Comparison of ENCODE assay signal across 25 mouse cellular contexts in genomic region chr1:191204876-191205275, GRCm38 (mm10). TPM values are rescaled to one million over a fixed set of nuclear protein-coding genes. Genes with fewer than 3 reads are reported as not detected.
"Had no signal": no experiment of that assay in that cellular context is flagged by ENCODE, and none has a peak within 500 bp of the region (broad histone marks: within the 10 kb centered on the region; RNA-seq: fewer than 3 reads in every experiment).

No protein-coding gene starts in this region.

- H3K27ac ChIP-seq: limb, embryonic 10.5 days; limb, embryonic 13.5 days; liver, embryonic 13.5 days; midbrain, embryonic 10.5 days; midbrain, embryonic 15.5 days; neural tube, embryonic 12.5 days; neural tube, embryonic 15.5 days had no signal

- H3K4me3 ChIP-seq: limb, embryonic 10.5 days; limb, embryonic 13.5 days; liver, embryonic 13.5 days; megakaryocyte, embryonic 14.5 days; midbrain, embryonic 10.5 days; midbrain, embryonic 15.5 days; neural tube, embryonic 12.5 days; neural tube, embryonic 15.5 days had no signal

- H3K9me3 ChIP-seq: limb, embryonic 10.5 days; limb, embryonic 13.5 days; liver, embryonic 13.5 days; midbrain, embryonic 10.5 days; midbrain, embryonic 15.5 days; neural tube, embryonic 12.5 days; neural tube, embryonic 15.5 days had no signal

- DNase-seq: kidney, adult 11 months; kidney, adult 9 months; kidney, postnatal 14 days; kidney, postnatal 4 days; liver, embryonic 13.5 days; lung, adult 2 months; right cerebral cortex, adult 18-20 months; right cerebral cortex, postnatal 14 days; right cerebral cortex, postnatal 4 days; thymus, postnatal 25 days had no signal

- ATAC-seq: lung, postnatal 0 days; midbrain, embryonic 15.5 days had no signal

- H3K9ac ChIP-seq: limb, embryonic 13.5 days; liver, embryonic 13.5 days; midbrain, embryonic 15.5 days; neural tube, embryonic 12.5 days; neural tube, embryonic 15.5 days had no signal

- H3K27me3 ChIP-seq: limb, embryonic 13.5 days; midbrain, embryonic 15.5 days; neural tube, embryonic 12.5 days; neural tube, embryonic 15.5 days had no signal

- H3K4me2 ChIP-seq: limb, embryonic 13.5 days; liver, embryonic 13.5 days; midbrain, embryonic 15.5 days; neural tube, embryonic 12.5 days; neural tube, embryonic 15.5 days had no signal

- H3K4me1 ChIP-seq: limb, embryonic 10.5 days; limb, embryonic 13.5 days; liver, embryonic 13.5 days; megakaryocyte, embryonic 14.5 days; midbrain, embryonic 10.5 days; midbrain, embryonic 15.5 days; neural tube, embryonic 12.5 days; neural tube, embryonic 15.5 days had no signal

- H3K36me3 ChIP-seq: limb, embryonic 10.5 days; limb, embryonic 13.5 days; liver, embryonic 13.5 days; midbrain, embryonic 10.5 days; midbrain, embryonic 15.5 days; neural tube, embryonic 12.5 days; neural tube, embryonic 15.5 days had no signal

RNA-seq across cellular contexts. Expression of gene Fam71a, which starts 40.3 kb away (rescaled TPM):
- polyA plus RNA-seq: kidney, embryonic 16.5 days; limb, embryonic 10.5 days; limb, embryonic 13.5 days; liver, adult 2 months; liver, embryonic 13.5 days; liver, embryonic 16.5 days; lung, adult 2 months; lung, postnatal 0 days; midbrain, embryonic 10.5 days; midbrain, embryonic 15.5 days; neural tube, embryonic 12.5 days; neural tube, embryonic 15.5 days; stomach, embryonic 14.5 days; stomach, postnatal 0 days; thymus, postnatal 0 days; urinary bladder, adult 2 months had no signal
